Mouse (Mus musculus): ENCODE measurements around the gene Nudcd3. TPM values are rescaled to one million over a fixed set of nuclear protein-coding genes. Genes with fewer than 3 reads are reported as not detected.

Gene Nudcd3
- total and polyA plus RNA-seq, 3 experiments = 33.3 to 50.5 TPM; not detected in 1

DNA sequence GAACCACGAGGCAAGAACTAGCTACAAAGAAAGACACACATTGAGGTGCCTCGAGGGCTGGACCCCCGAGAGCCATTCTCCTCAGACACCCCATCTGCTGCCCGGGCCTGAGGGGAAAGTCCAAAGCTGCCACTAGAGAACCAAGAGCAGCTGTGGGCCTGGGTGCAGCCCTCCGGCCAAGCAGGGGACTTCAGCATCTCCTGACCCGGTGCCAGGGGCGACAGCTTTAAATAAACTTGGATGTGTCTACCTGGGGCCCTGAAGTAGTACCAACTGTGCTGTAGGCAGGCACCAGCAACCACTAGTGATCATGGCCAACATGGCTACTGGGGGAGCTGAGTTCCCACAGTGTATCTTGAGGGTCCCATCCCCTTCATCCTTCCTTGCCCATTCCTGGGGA is 137.2 kb downstream of the Nudcd3 start (continued):
- TF ChIP-seq MAX (IDR thresholded peaks at IDR 0.05; ENCODE audit: low read length) (no peak), ELF1 (IDR thresholded peaks at IDR 0.05; ENCODE audit: low read depth, low read length) (no peak), MAZ (IDR thresholded peaks at IDR 0.05; ENCODE audit: low read depth, low read length) (no peak)

DNA sequence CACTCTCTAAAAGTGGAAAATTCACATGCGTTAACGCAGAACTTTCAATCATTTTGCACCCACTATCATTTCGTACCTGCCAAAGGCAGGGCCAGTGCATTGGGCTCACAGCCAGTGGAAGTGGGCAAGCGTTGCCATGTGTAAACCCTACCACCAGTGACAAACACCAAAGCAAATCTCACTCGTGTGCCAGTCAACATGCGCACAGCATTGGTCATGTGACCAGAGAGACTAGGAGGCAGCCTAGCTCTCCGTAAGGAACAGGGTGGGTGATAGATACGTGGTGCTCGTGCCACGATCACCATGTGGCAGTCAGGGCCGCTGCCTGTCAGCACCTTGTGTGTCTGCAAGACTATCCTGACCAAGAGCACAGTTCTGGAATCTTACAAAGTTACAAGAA is 137.9 kb downstream of the Nudcd3 start:
- H3K9ac ChIP-seq (ENCODE audit: control insufficient read depth, low read depth, low read length, poor library complexity, severe bottlenecking) = no peak overlapping the region
- H3K4me1 ChIP-seq (ENCODE audit: control insufficient read depth in 1 of 2, insufficient read depth in 2 of 2, low read length in 2 of 2) = no peaks in the 10 kb centered on the region
- no peak overlapping the region for H3K4me3 ChIP-seq (ENCODE audit: control insufficient read depth in 1 of 2, insufficient read depth in 1 of 2, low read depth in 2 of 2, low read length in 2 of 2)
- H3K27ac ChIP-seq (ENCODE audit: control insufficient read depth, low read depth, low read length) = no peak overlapping the region
- H3K27me3 ChIP-seq (ENCODE audit: control insufficient read depth in 1 of 2, insufficient read depth in 2 of 2, low read length in 2 of 2) = peaks cover 0 to 2% of the 10 kb centered on the region in 2 experiments; a peak in 1 of 4 replicates
- no peaks in the 10 kb centered on the region for H3K9me3 ChIP-seq (replicated peaks; ENCODE audit: insufficient read depth, low read length)
- no peaks in the 10 kb centered on the region for H3K36me3 ChIP-seq (ENCODE audit: control insufficient read depth in 1 of 2, insufficient read depth in 2 of 2, low read length in 2 of 2)
- DNase-seq (ENCODE audit: low read depth, low spot score) = no peak
- H3K79me2 ChIP-seq (ENCODE audit: control insufficient read depth, insufficient read depth, low read length, poor library complexity) = no peaks in the 10 kb centered on the region
- no peak for TF ChIP-seq ZKSCAN1 (IDR thresholded peaks at IDR 0.05; ENCODE audit: low read depth, low read length)
- TF ChIP-seq MAX (IDR thresholded peaks at IDR 0.05; ENCODE audit: low read length) = no peak
- no peak for TF ChIP-seq GATA1 (IDR thresholded peaks at IDR 0.05; ENCODE audit: low read depth, low read length)

- Histone ChIP-seq H3K27me3 (ENCODE audit: control insufficient read depth in 1 of 2, insufficient read depth in 2 of 2, low read length in 2 of 2) (peaks cover 0 to 2% of the 10 kb centered on the region in 2 experiments; a peak in 1 of 4 replicates), H3K79me2 (ENCODE audit: control insufficient read depth, insufficient read depth, low read length, poor library complexity) (no peaks in the 10 kb centered on the region), H3K4me1 (ENCODE audit: control insufficient read depth in 1 of 2, insufficient read depth in 2 of 2, low read length in 2 of 2) (no peaks in the 10 kb centered on the region), H3K36me3 (ENCODE audit: control insufficient read depth in 1 of 2, insufficient read depth in 2 of 2, low read length in 2 of 2) (no peaks in the 10 kb centered on the region), H3K4me3 (ENCODE audit: control insufficient read depth in 1 of 2, insufficient read depth in 1 of 2, low read depth in 2 of 2, low read length in 2 of 2) (no peak overlapping the region), H3K9ac (ENCODE audit: control insufficient read depth, low read depth, low read length, poor library complexity, severe bottlenecking) (no peak overlapping the region), H3K9me3 (replicated peaks; ENCODE audit: insufficient read depth, low read length) (no peaks in the 10 kb centered on the region), H3K27ac (ENCODE audit: control insufficient read depth, low read depth, low read length) (no peak overlapping the region)
- DNase-seq (ENCODE audit: low read depth, low spot score) = no peak
- TF ChIP-seq RAD21 (IDR thresholded peaks at IDR 0.05; ENCODE audit: low read depth, low read length) = no peak
- TF ChIP-seq RCOR1 (IDR thresholded peaks at IDR 0.05; ENCODE audit: low read depth, low read length) = no peak
- TF ChIP-seq NRF1 (IDR thresholded peaks at IDR 0.05; ENCODE audit: insufficient read depth, low read depth, low read length, poor library complexity, severe bottlenecking) = no peak
- TF ChIP-seq USF2 (IDR thresholded peaks at IDR 0.05; ENCODE audit: borderline replicate concordance in 1 of 2, insufficient read depth in 1 of 2, low read depth in 1 of 2, low read length in 2 of 2) = no peak
These were observed 138.3 kb downstream of the Nudcd3 start for GRCm38 (mm10) chr11:6061891-6062290.

DNA sequence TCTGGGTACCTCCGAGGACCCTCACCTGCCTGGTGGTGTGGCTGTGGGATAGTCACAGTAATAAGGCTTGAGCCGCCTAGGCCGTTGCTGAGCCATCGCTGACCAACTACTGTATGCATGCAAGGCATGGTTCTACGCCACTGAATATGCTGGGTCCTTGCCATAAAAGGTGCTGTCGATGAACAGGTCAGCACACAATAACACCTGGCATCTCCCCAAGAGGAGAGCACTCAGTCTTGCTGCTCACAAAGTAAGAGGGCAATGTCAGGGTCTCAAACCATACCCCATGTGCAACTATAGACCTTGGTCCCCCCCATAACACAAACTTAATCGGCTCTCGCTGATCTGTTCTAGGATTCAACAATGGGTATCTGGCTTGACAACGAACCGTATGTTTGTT is 141.1 kb downstream of the Nudcd3 start:
- Histone ChIP-seq H3K4me1 (ENCODE audit: control insufficient read depth in 1 of 2, insufficient read depth in 2 of 2, low read length in 2 of 2) (no peaks in the 10 kb centered on the region), H3K4me3 (ENCODE audit: control insufficient read depth in 1 of 2, insufficient read depth in 1 of 2, low read depth in 2 of 2, low read length in 2 of 2) (no peak overlapping the region), H3K79me2 (ENCODE audit: control insufficient read depth, insufficient read depth, low read length, poor library complexity) (no peaks in the 10 kb centered on the region), H3K27me3 (ENCODE audit: control insufficient read depth in 1 of 2, insufficient read depth in 2 of 2, low read length in 2 of 2) (peaks cover 0 to 6% of the 10 kb centered on the region in 2 experiments; a peak in 1 of 4 replicates), H3K27ac (ENCODE audit: control insufficient read depth, low read depth, low read length) (no peak overlapping the region), H3K9ac (ENCODE audit: control insufficient read depth, low read depth, low read length, poor library complexity, severe bottlenecking) (no peak overlapping the region), H3K9me3 (replicated peaks; ENCODE audit: insufficient read depth, low read length) (no peaks in the 10 kb centered on the region), H3K36me3 (ENCODE audit: control insufficient read depth in 1 of 2, insufficient read depth in 2 of 2, low read length in 2 of 2) (no peaks in the 10 kb centered on the region)
- DNase-seq (ENCODE audit: low read depth, low spot score) = no peak
- no peak for TF ChIP-seq GABPA (IDR thresholded peaks at IDR 0.05; ENCODE audit: low read depth, low read length)
- no peak for TF ChIP-seq NELFE (IDR thresholded peaks at IDR 0.05; ENCODE audit: low read depth, low read length)
- no peak for TF ChIP-seq NRF1 (IDR thresholded peaks at IDR 0.05; ENCODE audit: insufficient read depth, low read depth, low read length, poor library complexity, severe bottlenecking)
- no peak for TF ChIP-seq MAFK (IDR thresholded peaks at IDR 0.05; ENCODE audit: borderline replicate concordance, low read depth, low read length)
- no peak for TF ChIP-seq ZMIZ1 (IDR thresholded peaks at IDR 0.05; ENCODE audit: low read depth, low read length)
- no peak for TF ChIP-seq MXI1 (IDR thresholded peaks at IDR 0.05; ENCODE audit: low read depth, low read length)
- TF ChIP-seq CTCF (IDR thresholded peaks at IDR 0.05 in 2 of 3, conservative IDR thresholded peaks at IDR 0.05 in 1 of 3; ENCODE audit: control insufficient read depth in 1 of 3, insufficient read depth in 1 of 3, low read depth in 2 of 3, low read length in 3 of 3, poor library complexity in 1 of 3, severe bottlenecking in 1 of 3) = no peak
- TF ChIP-seq MYC (IDR thresholded peaks at IDR 0.05; ENCODE audit: low read depth, low read length) = no peak
- no peak for TF ChIP-seq ZKSCAN1 (IDR thresholded peaks at IDR 0.05; ENCODE audit: low read depth, low read length)
- no peak for TF ChIP-seq TBP (IDR thresholded peaks at IDR 0.05; ENCODE audit: low read depth, low read length)
- TF ChIP-seq HCFC1 (IDR thresholded peaks at IDR 0.05; ENCODE audit: low read depth, low read length) = no peak
- no peak for TF ChIP-seq TAL1 (IDR thresholded peaks at IDR 0.05; ENCODE audit: low read length)
- no peak for TF ChIP-seq UBTF (IDR thresholded peaks at IDR 0.05; ENCODE audit: borderline replicate concordance, insufficient read depth, low read depth, low read length)
- no peak for TF ChIP-seq EP300 (IDR thresholded peaks at IDR 0.05; ENCODE audit: low read depth in 1 of 2, low read length in 2 of 2)
- no peak for TF ChIP-seq MAZ (IDR thresholded peaks at IDR 0.05; ENCODE audit: low read depth, low read length)
- TF ChIP-seq POLR2AphosphoS2 (IDR thresholded peaks at IDR 0.05; ENCODE audit: low read length) = no peak

Measured in MEL (cell line).